Mouse (Mus musculus) bone marrow macrophage, adult 2 months (primary cell): ENCODE measurements around the gene Emg1. TPM values are rescaled to one million over a fixed set of nuclear protein-coding genes. Genes with fewer than 3 reads are reported as not detected.
A peak's percentile ranks its signal among the peaks of the same experiment; 100 is the strongest.

Source experiments
- H3K27ac ChIP-seq: 2 replicates; pipeline ENCODE4 v1.5.1; 2012; ENCODE audit warnings: low read depth, low read length; ENCODE audit not compliant: insufficient read depth
- H3K4me1 ChIP-seq: 2 replicates; pipeline ENCODE4 v1.6.1; 2012; ENCODE audit warnings: low read length; ENCODE audit not compliant: control insufficient read depth, insufficient read depth
- H3K4me3 ChIP-seq: 2 replicates; pipeline ENCODE4 v1.5.1; 2012; ENCODE audit warnings: mild to moderate bottlenecking, low read length, moderate library complexity; ENCODE audit not compliant: insufficient read depth
- CTCF ChIP-seq: IDR thresholded peaks from 2 replicates; pipeline ENCODE4 v1.5.1; 2012; ENCODE audit warnings: low read depth, mild to moderate bottlenecking, low read length, moderate library complexity
- POLR2A ChIP-seq: IDR thresholded peaks from 2 replicates; pipeline ENCODE4 v1.6.1; 2012; ENCODE audit warnings: mild to moderate bottlenecking, low read depth, low read length, borderline replicate concordance
- polyA plus RNA-seq: library from polyadenylated mRNA; stranded (reverse); fragments of >200 nt; gene quantifications from 2 replicates; pipeline ENCODE4 v1.2.4, GENCODE M21; 2012; ENCODE audit not compliant: missing spikeins, insufficient read depth, insufficient read length

Gene Emg1
- polyA plus RNA-seq, 1 experiment, result 48.2 TPM

GRCm38 (mm10) chr6:124740888-124741761 lies 29.1 kb upstream of the Emg1 start, which contains the start of gene Grcc10:
TSS of gene Grcc10 (minus strand) at chr6:124741374.
- H3K4me1 ChIP-seq, result peaks cover 31% of the 10 kb centered on the region
- peak within 1 kb of the TSS; percentile 64 for H3K4me3 ChIP-seq
- TF ChIP-seq POLR2A (peak; percentile 96), CTCF (no peak)
- H3K27ac ChIP-seq, result peak within 1 kb of the TSS; percentile 98

- TF ChIP-seq CTCF (peak; percentile 57; the same call in 1 of the 2 replicates), POLR2A (no peak)
These were observed 28.4 kb upstream of the Emg1 start for GRCm38 (mm10) chr6:124740211-124740887.

GRCm38 (mm10) chr6:124739231-124739796 lies 27.3 kb upstream of the Emg1 start:
- Histone ChIP-seq H3K27ac (peak overlapping the region; percentile 61), H3K4me1 (peaks cover 33% of the 10 kb centered on the region), H3K4me3 (peak overlapping the region; percentile 36; the same call in 1 of the 2 replicates)
- TF ChIP-seq CTCF (no peak), POLR2A (no peak)

More at GRCm38 (mm10) chr6:124740211-124740887, 28.4 kb upstream of the Emg1 start:
- Histone ChIP-seq H3K4me3 (peak overlapping the region; percentile 64), H3K4me1 (peaks cover 31% of the 10 kb centered on the region), H3K27ac (peak overlapping the region; percentile 98)

GRCm38 (mm10) chr6:124738511-124739023 lies 26.6 kb upstream of the Emg1 start, which contains the start of gene Ptpn6:
TSS of gene Ptpn6 (minus strand) at chr6:124738714.
- Histone ChIP-seq H3K4me1 (peaks cover 41% of the 10 kb centered on the region), H3K4me3 (0 out of 2 replicates have a peak within 1 kb of the TSS, but pooled peaks have one; percentile 25), H3K27ac (peak within 1 kb of the TSS; percentile 61)
- TF ChIP-seq POLR2A (no peak), CTCF (no peak)

GRCm38 (mm10) chr6:124737040-124737439 lies 25.1 kb upstream of the Emg1 start:
- no peak overlapping the region for H3K27ac ChIP-seq
- TF ChIP-seq CTCF (no peak), POLR2A (no peak)
- H3K4me1 ChIP-seq, result peaks cover 45% of the 10 kb centered on the region
- H3K4me3 ChIP-seq, result no peak overlapping the region

- Histone ChIP-seq H3K27ac (no peak overlapping the region), H3K4me3 (no peak overlapping the region), H3K4me1 (peaks cover 48% of the 10 kb centered on the region)
- TF ChIP-seq CTCF (no peak), POLR2A (no peak)
These were observed 22.4 kb upstream of the Emg1 start for GRCm38 (mm10) chr6:124734417-124734816.

- TF ChIP-seq CTCF (no peak), POLR2A (peak; percentile 75; the same call in 1 of the 2 replicates)
- H3K27ac ChIP-seq, result peak overlapping the region; percentile 98
- peak overlapping the region; percentile 95 for H3K4me3 ChIP-seq
- H3K4me1 ChIP-seq, result peaks cover 48% of the 10 kb centered on the region
These were observed 20.7 kb upstream of the Emg1 start for GRCm38 (mm10) chr6:124732476-124733370.

- Histone ChIP-seq H3K27ac (peak overlapping the region; percentile 98), H3K4me1 (peaks cover 52% of the 10 kb centered on the region), H3K4me3 (peak overlapping the region; percentile 95)
- no peak for TF ChIP-seq POLR2A
- TF ChIP-seq CTCF, result no peak
These were observed 19.1 kb upstream of the Emg1 start for GRCm38 (mm10) chr6:124731038-124731437.
